Mouse (Mus musculus): Measurements from ENCODE around the gene Ssrp1.

- TF ChIP-seq POLR2A (IDR thresholded peaks at IDR 0.05; ENCODE audit: low read depth, low read length) (no peak), EP300 (IDR thresholded peaks at IDR 0.05; ENCODE audit: low read length) (peak; percentile 9; the same call in 1 of the 2 replicates), CTCF (conservative IDR thresholded peaks at IDR 0.05 in 1 of 2, IDR thresholded peaks at IDR 0.05 in 1 of 2; ENCODE audit: low read depth in 2 of 2, low read length in 2 of 2) (peak in 1 of 2 experiments; percentile 55; a peak in 2 of 4 replicates), UBTF (IDR thresholded peaks at IDR 0.05; ENCODE audit: low read depth, low read length) (no peak), MAZ (IDR thresholded peaks at IDR 0.05; ENCODE audit: low read depth, low read length) (no peak), ETS1 (conservative IDR thresholded peaks at IDR 0.05; ENCODE audit: low read depth, low read length) (no peak), ELF1 (IDR thresholded peaks at IDR 0.05; ENCODE audit: low read depth, low read length) (no peak), MAFK (IDR thresholded peaks at IDR 0.05; ENCODE audit: insufficient replicate concordance, low read length) (no peak), NRF1 (IDR thresholded peaks at IDR 0.05; ENCODE audit: low read depth, low read length) (no peak), ZC3H11A (IDR thresholded peaks at IDR 0.05; ENCODE audit: low read depth, low read length) (no peak), E2F4 (IDR thresholded peaks at IDR 0.05; ENCODE audit: insufficient replicate concordance, low read depth, low read length) (no peak), MEF2A (IDR thresholded peaks at IDR 0.05; ENCODE audit: borderline replicate concordance, low read depth, low read length) (no peak; the same call in 1 of the 2 replicates), JUND (conservative IDR thresholded peaks at IDR 0.05; ENCODE audit: low read depth, low read length) (no peak), SMC3 (IDR thresholded peaks at IDR 0.05; ENCODE audit: low read depth, low read length) (peak; percentile 29)
These were observed 23.0 kb upstream of the Ssrp1 start for GRCm38 (mm10) chr2:85013826-85014587.
